Mouse (Mus musculus) T-helper 1 cell (primary cell): ENCODE measurements around the gene Tshz2.

Experiments
- in situ Hi-C: fragments of 300-600 bp; cut with MboI, MseI; formaldehyde crosslinking; loops from one replicate; pipeline ENCODE4 v1.15.1; 2025; ENCODE audit warnings: high pct_unique_total_duplicates

Gene Tshz2

GRCm38 (mm10) chr2:169935642-169936041 is 302.8 kb downstream of the Tshz2 start:
- in situ Hi-C loops, result no loop called here

- in situ Hi-C loops, result no loop called here
Observed at GRCm38 (mm10) chr2:169940297-169941142, 307.7 kb downstream of the Tshz2 start.

GRCm38 (mm10) chr2:169943727-169944126 is 310.9 kb downstream of the Tshz2 start:
- in situ Hi-C loops, result no loop called here

- in situ Hi-C loops, result no loop called here
Observed at GRCm38 (mm10) chr2:169948139-169948538, 315.3 kb downstream of the Tshz2 start.

- in situ Hi-C loops, result no loop called here
Observed at GRCm38 (mm10) chr2:169951041-169951440, 318.2 kb downstream of the Tshz2 start.

GRCm38 (mm10) chr2:169952981-169953380 is 320.2 kb downstream of the Tshz2 start:
- in situ Hi-C loops, result no loop called here

GRCm38 (mm10) chr2:169958736-169959573 is 326.1 kb downstream of the Tshz2 start:
- in situ Hi-C loops, result no loop called here

- in situ Hi-C loops, result no loop called here
Observed at GRCm38 (mm10) chr2:169961463-169962230, 328.8 kb downstream of the Tshz2 start.

GRCm38 (mm10) chr2:169962231-169962600 is 329.4 kb downstream of the Tshz2 start:
- in situ Hi-C loops, result no loop called here

- in situ Hi-C loops, result no loop called here
Observed at GRCm38 (mm10) chr2:169962776-169963175, 330.0 kb downstream of the Tshz2 start.

- in situ Hi-C loops, result no loop called here
Observed at GRCm38 (mm10) chr2:169970481-169970880, 337.7 kb downstream of the Tshz2 start.

GRCm38 (mm10) chr2:169982925-169983324 is 350.1 kb downstream of the Tshz2 start:
- in situ Hi-C loops, result no loop called here

GRCm38 (mm10) chr2:169987186-169987585 is 354.4 kb downstream of the Tshz2 start:
- in situ Hi-C loops, result no loop called here

- in situ Hi-C loops, result no loop called here
Observed at GRCm38 (mm10) chr2:169989186-169989585, 356.4 kb downstream of the Tshz2 start.

GRCm38 (mm10) chr2:169990991-169991390 is 358.2 kb downstream of the Tshz2 start:
- in situ Hi-C loops, result no loop called here

GRCm38 (mm10) chr2:169995987-169996386 is 363.2 kb downstream of the Tshz2 start:
- in situ Hi-C loops, result no loop called here

- in situ Hi-C loops, result no loop called here
Observed at GRCm38 (mm10) chr2:169996501-169997237, 363.9 kb downstream of the Tshz2 start.

GRCm38 (mm10) chr2:169997276-169998049 is 364.6 kb downstream of the Tshz2 start:
- in situ Hi-C loops, result no loop called here

GRCm38 (mm10) chr2:169998878-169999337 is 366.1 kb downstream of the Tshz2 start:
- in situ Hi-C loops, result no loop called here
